Mouse (Mus musculus): ENCODE data around the gene Mettl15. TPM values are rescaled to one million over a fixed set of nuclear protein-coding genes. Genes with fewer than 3 reads are reported as not detected.

The Mettl15 gene
- polyA plus RNA-seq (2015; fragmentation: Nextera tagmentation; extraction: Ambion mirVana): 10.8 and 11.8 TPM in 2 replicates

- no peaks in the 10 kb centered on the region for H3K9me3 ChIP-seq
- peak; percentile 94 for ATAC-seq (ENCODE audit: insufficient number of reproducible peaks, low FRiP score, low TSS enrichment, low read depth)
- H3K9ac ChIP-seq: peak within 1 kb of the TSS; percentile 50
- peak within 1 kb of the TSS; percentile 65 for H3K4me2 ChIP-seq
- WGBS: under 1% methylated on average over 51 of the region's 51 CpGs
- H3K27ac ChIP-seq: peak within 1 kb of the TSS; percentile 73
- H3K4me1 ChIP-seq: peaks cover 3% of the 10 kb centered on the region; the same call in 1 of the 2 replicates
- H3K36me3 ChIP-seq: no peaks in the 10 kb centered on the region
- H3K27me3 ChIP-seq: no peaks in the 10 kb centered on the region
- peak within 1 kb of the TSS; percentile 60 for H3K4me3 ChIP-seq
Observed at GRCm38 (mm10) chr2:109280600-109281340, at the start of gene Mettl15, which contains the start of gene Kif18a. Gene Mettl15, minus strand, starts transcription at chr2:109280748. Gene Kif18a, plus strand, starts transcription at chr2:109280738.

GRCm38 (mm10) chr2:109311369-109311768, 30.8 kb upstream of the Mettl15 start:
- no peak overlapping the region for H3K4me3 ChIP-seq
- no peaks in the 10 kb centered on the region for H3K4me1 ChIP-seq
- H3K36me3 ChIP-seq: peaks cover 18% of the 10 kb centered on the region; the same call in 1 of the 2 replicates
- H3K4me2 ChIP-seq: no peak overlapping the region
- ATAC-seq (ENCODE audit: insufficient number of reproducible peaks, low FRiP score, low TSS enrichment, low read depth): no peak
- no peak overlapping the region for H3K9ac ChIP-seq
- no peak overlapping the region for H3K27ac ChIP-seq
- no peaks in the 10 kb centered on the region for H3K9me3 ChIP-seq
- H3K27me3 ChIP-seq: no peaks in the 10 kb centered on the region
- 94% methylated on average over 5 of the region's 5 CpGs for WGBS

GRCm38 (mm10) chr2:109303638-109304037, 23.1 kb upstream of the Mettl15 start:
- H3K36me3 ChIP-seq: peaks cover 3% of the 10 kb centered on the region; the same call in 1 of the 2 replicates
- H3K4me2 ChIP-seq: no peak overlapping the region
- no peak for ATAC-seq (ENCODE audit: insufficient number of reproducible peaks, low FRiP score, low TSS enrichment, low read depth)
- H3K9ac ChIP-seq: no peak overlapping the region
- H3K27me3 ChIP-seq: no peaks in the 10 kb centered on the region
- no peak overlapping the region for H3K27ac ChIP-seq
- no peak overlapping the region for H3K4me3 ChIP-seq
- no peaks in the 10 kb centered on the region for H3K9me3 ChIP-seq
- no peaks in the 10 kb centered on the region for H3K4me1 ChIP-seq

GRCm38 (mm10) chr2:109302234-109302633, 21.7 kb upstream of the Mettl15 start:
- Histone ChIP-seq H3K4me2 (no peak overlapping the region), H3K36me3 (no peaks in the 10 kb centered on the region; the same call in 1 of the 2 replicates), H3K27me3 (no peaks in the 10 kb centered on the region), H3K4me3 (no peak overlapping the region), H3K4me1 (no peaks in the 10 kb centered on the region), H3K27ac (no peak overlapping the region), H3K9ac (no peak overlapping the region), H3K9me3 (no peaks in the 10 kb centered on the region)
- WGBS: 86% methylated on average over 3 of the region's 3 CpGs
- ATAC-seq (ENCODE audit: insufficient number of reproducible peaks, low FRiP score, low TSS enrichment, low read depth): no peak

- 90% methylated on average over 1 of the region's 1 CpGs for WGBS
- H3K9me3 ChIP-seq: no peaks in the 10 kb centered on the region
- no peak for ATAC-seq (ENCODE audit: insufficient number of reproducible peaks, low FRiP score, low TSS enrichment, low read depth)
- no peak overlapping the region for H3K4me2 ChIP-seq
- no peak overlapping the region for H3K9ac ChIP-seq
- no peaks in the 10 kb centered on the region for H3K4me1 ChIP-seq
- H3K27me3 ChIP-seq: no peaks in the 10 kb centered on the region
- H3K27ac ChIP-seq: no peak overlapping the region
- no peak overlapping the region for H3K4me3 ChIP-seq
- H3K36me3 ChIP-seq: peaks cover 13% of the 10 kb centered on the region; the same call in 1 of the 2 replicates
Observed at GRCm38 (mm10) chr2:109298160-109298559, 17.6 kb upstream of the Mettl15 start.

GRCm38 (mm10) chr2:109296264-109296663, 15.7 kb upstream of the Mettl15 start:
- ATAC-seq (ENCODE audit: insufficient number of reproducible peaks, low FRiP score, low TSS enrichment, low read depth): no peak

GRCm38 (mm10) chr2:109289327-109289726, 8.8 kb upstream of the Mettl15 start:
- Histone ChIP-seq H3K27ac (no peak overlapping the region), H3K4me1 (no peaks in the 10 kb centered on the region), H3K9me3 (no peaks in the 10 kb centered on the region), H3K4me3 (no peak overlapping the region), H3K27me3 (no peaks in the 10 kb centered on the region), H3K36me3 (peaks cover 12% of the 10 kb centered on the region), H3K4me2 (no peak overlapping the region), H3K9ac (no peak overlapping the region)
- ATAC-seq (ENCODE audit: insufficient number of reproducible peaks, low FRiP score, low TSS enrichment, low read depth): no peak
- WGBS: 93% methylated on average over 6 of the region's 6 CpGs

More at GRCm38 (mm10) chr2:109296264-109296663, 15.7 kb upstream of the Mettl15 start:
- no peak overlapping the region for H3K4me3 ChIP-seq
- no peaks in the 10 kb centered on the region for H3K27me3 ChIP-seq
- H3K9ac ChIP-seq: no peak overlapping the region
- H3K36me3 ChIP-seq: peaks cover 17% of the 10 kb centered on the region; the same call in 1 of the 2 replicates
- no peak overlapping the region for H3K4me2 ChIP-seq
- H3K4me1 ChIP-seq: no peaks in the 10 kb centered on the region
- no peak overlapping the region for H3K27ac ChIP-seq
- no peaks in the 10 kb centered on the region for H3K9me3 ChIP-seq
- WGBS: 89% methylated on average over 5 of the region's 5 CpGs

- H3K9me3 ChIP-seq: no peaks in the 10 kb centered on the region
Observed at GRCm38 (mm10) chr2:109284121-109284520, 3.6 kb upstream of the Mettl15 start.

GRCm38 (mm10) chr2:109281341-109281690, 768 bp upstream of the Mettl15 start:
- peaks cover 3% of the 10 kb centered on the region; the same call in 1 of the 2 replicates for H3K4me1 ChIP-seq
- H3K36me3 ChIP-seq: no peaks in the 10 kb centered on the region
- no peak for ATAC-seq (ENCODE audit: insufficient number of reproducible peaks, low FRiP score, low TSS enrichment, low read depth)
- peak overlapping the region; percentile 60 for H3K4me3 ChIP-seq
- WGBS: 0% methylated on average over 1 of the region's 1 CpGs
- H3K27me3 ChIP-seq: no peaks in the 10 kb centered on the region
- H3K9ac ChIP-seq: peak overlapping the region; percentile 50
- peak overlapping the region; percentile 65 for H3K4me2 ChIP-seq
- no peaks in the 10 kb centered on the region for H3K9me3 ChIP-seq
- H3K27ac ChIP-seq: peak overlapping the region; percentile 72; the same call in 1 of the 2 replicates

More at GRCm38 (mm10) chr2:109284121-109284520, 3.6 kb upstream of the Mettl15 start:
- Histone ChIP-seq H3K9ac (no peak overlapping the region), H3K4me1 (peaks cover 3% of the 10 kb centered on the region; the same call in 1 of the 2 replicates), H3K4me2 (no peak overlapping the region), H3K36me3 (no peaks in the 10 kb centered on the region), H3K27me3 (no peaks in the 10 kb centered on the region), H3K27ac (no peak overlapping the region), H3K4me3 (no peak overlapping the region)
- WGBS: 95% methylated on average over 3 of the region's 3 CpGs
- ATAC-seq (ENCODE audit: insufficient number of reproducible peaks, low FRiP score, low TSS enrichment, low read depth): no peak

GRCm38 (mm10) chr2:109280272-109280599, 312 bp downstream of the Mettl15 start:
- peak overlapping the region; percentile 60 for H3K4me3 ChIP-seq
- H3K4me2 ChIP-seq: peak overlapping the region; percentile 65
- H3K36me3 ChIP-seq: no peaks in the 10 kb centered on the region
- H3K9me3 ChIP-seq: no peaks in the 10 kb centered on the region
- H3K9ac ChIP-seq: peak overlapping the region; percentile 33
- WGBS: 6% methylated on average over 4 of the region's 4 CpGs
- H3K27me3 ChIP-seq: no peaks in the 10 kb centered on the region
- peaks cover 3% of the 10 kb centered on the region; the same call in 1 of the 2 replicates for H3K4me1 ChIP-seq
- no peak for ATAC-seq (ENCODE audit: insufficient number of reproducible peaks, low FRiP score, low TSS enrichment, low read depth)
- H3K27ac ChIP-seq: peak overlapping the region; percentile 73

- under 1% methylated on average over 16 of the region's 16 CpGs for WGBS
- ATAC-seq (ENCODE audit: insufficient number of reproducible peaks, low FRiP score, low TSS enrichment, low read depth): no peak
- no peaks in the 10 kb centered on the region for H3K9me3 ChIP-seq
- no peaks in the 10 kb centered on the region for H3K27me3 ChIP-seq
- H3K4me2 ChIP-seq: peak overlapping the region; percentile 62
- peak overlapping the region; percentile 40; the same call in 1 of the 2 replicates for H3K9ac ChIP-seq
- H3K36me3 ChIP-seq: no peaks in the 10 kb centered on the region
- peak overlapping the region; percentile 57 for H3K4me3 ChIP-seq
- peak overlapping the region; percentile 43; the same call in 1 of the 2 replicates for H3K27ac ChIP-seq
- peaks cover 3% of the 10 kb centered on the region; the same call in 1 of the 2 replicates for H3K4me1 ChIP-seq
Observed at GRCm38 (mm10) chr2:109278036-109278435, 2.5 kb downstream of the Mettl15 start.

- peak overlapping the region; percentile 57 for H3K4me3 ChIP-seq
- no peaks in the 10 kb centered on the region for H3K9me3 ChIP-seq
- H3K36me3 ChIP-seq: no peaks in the 10 kb centered on the region
- ATAC-seq (ENCODE audit: insufficient number of reproducible peaks, low FRiP score, low TSS enrichment, low read depth): no peak
- H3K4me2 ChIP-seq: peak overlapping the region; percentile 62
- H3K27ac ChIP-seq: peak overlapping the region; percentile 43; the same call in 1 of the 2 replicates
- no peaks in the 10 kb centered on the region for H3K27me3 ChIP-seq
- peaks cover 3% of the 10 kb centered on the region; the same call in 1 of the 2 replicates for H3K4me1 ChIP-seq
- 2% methylated on average over 7 of the region's 7 CpGs for WGBS
- H3K9ac ChIP-seq: peak overlapping the region; percentile 40; the same call in 1 of the 2 replicates
Observed at GRCm38 (mm10) chr2:109277593-109277992, 3.0 kb downstream of the Mettl15 start.
